Mouse (Mus musculus) retina, embryonic 14.5 days (tissue): ENCODE measurements around the gene Hoxc8.
A peak's percentile ranks its signal among the peaks of the same experiment; 100 is the strongest.

Experiments used
- DNase-seq: peaks from one replicate; pipeline ENCODE4 v3.0.0-alpha.2; 2015; ENCODE audit warnings: low spot score

Gene Hoxc8

DNA sequence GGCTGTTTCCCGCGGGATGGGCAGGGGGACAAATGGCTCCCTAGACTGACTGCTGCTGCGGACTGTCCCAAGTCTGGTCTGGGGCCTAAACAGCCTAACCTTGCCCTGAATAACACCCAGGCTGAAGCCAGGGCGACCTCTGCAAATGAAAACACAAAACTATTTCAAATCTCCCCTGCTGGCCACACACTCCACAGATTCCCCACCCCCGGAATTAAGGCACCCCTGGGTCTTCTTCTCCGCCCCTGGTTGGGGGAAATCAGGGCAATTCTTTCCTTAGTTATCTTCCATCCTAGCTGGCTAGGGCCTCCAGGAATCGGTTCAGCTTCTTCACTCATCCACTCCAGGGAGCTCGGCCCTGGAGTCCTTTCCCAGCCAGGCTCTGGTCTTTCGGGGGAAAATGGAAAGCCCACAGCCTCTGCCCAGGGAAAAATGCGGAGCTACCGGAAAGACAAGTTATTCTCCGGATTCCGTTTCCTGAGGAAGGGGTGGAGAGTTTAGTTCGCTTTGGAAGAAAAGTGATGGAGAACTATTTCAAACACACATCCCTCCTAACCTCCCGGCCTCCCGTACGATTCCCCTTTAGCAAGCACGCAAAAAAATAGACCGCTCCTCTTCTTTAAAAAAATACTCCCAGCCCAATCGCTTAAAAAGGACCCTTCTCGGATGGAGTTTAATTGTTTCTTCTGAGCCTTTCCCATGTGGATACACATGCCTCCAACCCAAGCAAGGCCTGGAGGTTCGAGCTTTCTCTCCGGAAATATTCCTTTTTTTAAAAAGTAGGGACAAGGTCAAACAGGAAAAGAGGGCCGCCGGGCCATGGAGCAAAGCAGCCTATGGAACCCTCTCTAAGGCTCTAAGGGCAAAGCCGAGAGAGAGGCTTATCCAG lies 25.2 kb upstream of the Hoxc8 start:
- no peak for DNase-seq

DNA sequence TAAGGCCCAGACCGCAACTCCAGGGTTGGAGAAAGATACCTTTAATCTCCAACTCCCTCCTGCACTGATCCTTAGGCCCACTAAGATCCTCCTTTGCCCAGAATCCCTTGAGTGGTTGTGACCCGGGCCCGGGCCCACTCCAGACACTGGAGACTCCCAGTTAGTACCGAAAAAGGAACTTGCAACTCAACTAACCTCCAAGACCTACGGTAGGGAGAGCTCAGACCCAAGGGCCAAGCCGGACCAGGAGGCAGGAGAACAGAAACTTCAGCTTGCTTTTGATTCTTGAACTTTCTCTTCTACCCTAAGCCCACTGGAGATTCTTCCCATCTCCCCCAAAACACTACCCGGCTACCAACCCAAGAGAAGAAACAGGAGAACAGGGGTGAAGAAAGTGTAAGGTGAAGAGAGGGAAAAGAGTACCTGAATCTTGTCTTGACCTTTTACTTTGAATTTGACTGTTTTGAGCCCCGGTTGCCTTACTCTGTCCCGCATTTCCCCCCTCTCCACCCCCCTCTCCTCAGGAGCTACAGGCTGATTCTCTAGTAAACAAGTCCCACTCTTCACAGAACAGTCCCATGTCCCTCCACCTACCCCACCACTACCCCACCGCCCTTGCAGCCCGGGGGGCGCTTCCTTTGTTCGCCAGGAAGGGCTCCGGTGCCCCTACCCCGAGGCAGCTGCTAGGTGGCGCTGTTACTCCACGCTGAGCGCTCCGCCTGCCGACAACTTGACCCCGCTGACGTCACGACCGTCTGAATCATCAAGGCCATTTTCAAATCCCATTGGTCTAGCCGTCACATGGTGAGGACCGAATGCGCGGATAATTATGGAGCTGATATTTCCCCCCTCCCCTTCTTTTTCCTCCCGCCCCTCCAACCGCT lies 24.3 kb upstream of the Hoxc8 start:
- peak; percentile 85 for DNase-seq

GRCm38 (mm10) chr15:102966776-102967311 lies 23.6 kb upstream of the Hoxc8 start, which contains the start of gene Hoxc10:
Gene Hoxc10, plus strand, starts transcription at chr15:102966796.
- no peak for DNase-seq

GRCm38 (mm10) chr15:102967312-102967510 lies 23.2 kb upstream of the Hoxc8 start, which contains the start of gene Hoxc5:
Gene Hoxc5, plus strand, starts transcription at chr15:102967443.
- DNase-seq: no peak

DNA sequence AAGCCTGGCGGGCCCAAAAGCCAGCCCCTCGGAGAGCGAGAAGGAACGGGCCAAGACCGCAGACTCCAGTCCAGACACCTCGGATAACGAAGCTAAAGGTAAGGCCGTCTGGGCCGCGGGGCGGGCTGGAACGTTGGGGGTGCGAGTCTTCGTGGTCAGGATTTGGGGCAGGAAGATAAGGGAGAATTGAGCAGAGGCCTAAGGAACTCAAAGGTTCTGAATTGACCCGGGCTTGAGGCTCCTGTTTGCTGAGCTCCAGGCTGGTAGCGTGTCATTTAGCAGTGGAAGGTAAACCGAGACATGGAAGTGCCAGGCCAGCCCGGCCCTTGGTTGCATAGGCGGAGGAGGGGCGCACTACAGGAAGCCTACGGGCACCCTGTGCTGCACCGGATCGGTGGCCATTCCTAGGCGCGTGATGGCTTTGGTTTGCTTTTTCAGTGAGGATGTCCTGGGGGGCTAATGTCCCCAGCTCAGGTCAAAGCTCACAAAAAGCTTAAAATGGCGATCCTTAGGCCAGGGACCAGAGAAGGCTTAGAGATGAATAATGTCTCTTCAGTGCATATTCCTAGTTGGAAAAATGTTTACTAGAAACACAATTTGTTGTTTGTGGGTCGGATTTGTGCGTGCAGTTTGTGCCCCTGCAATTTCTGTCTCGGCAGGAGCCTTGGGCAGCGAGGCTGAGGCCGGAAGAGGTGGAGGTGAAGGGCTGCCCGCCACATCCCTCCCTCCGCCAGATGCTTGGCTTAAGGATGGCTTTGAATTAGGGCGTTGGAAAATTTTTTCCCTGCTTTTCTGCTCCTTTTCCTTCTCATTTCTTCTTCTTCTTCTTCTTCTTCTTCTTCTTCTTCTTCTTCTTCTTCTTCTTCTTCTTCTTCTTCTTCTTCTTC lies 22.7 kb upstream of the Hoxc8 start:
- DNase-seq: no peak

DNA sequence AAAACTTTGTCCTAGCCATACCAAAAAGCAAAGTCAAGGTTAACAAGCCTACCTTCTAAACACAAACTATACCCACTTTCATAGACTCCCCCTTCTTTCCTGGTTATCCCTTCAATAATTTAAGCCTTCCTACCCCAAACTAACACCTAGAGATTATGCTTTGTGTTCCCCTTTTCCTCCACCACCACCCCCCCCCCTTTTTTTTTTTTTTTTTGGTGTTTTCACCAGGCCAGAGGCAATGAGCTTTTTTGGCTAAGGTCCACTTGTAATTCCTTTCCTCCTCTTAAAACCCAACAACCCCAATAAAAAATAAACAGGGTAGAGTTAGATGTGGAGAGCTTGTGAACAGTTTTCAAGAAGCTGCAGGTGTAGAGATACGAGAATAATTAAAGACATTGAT lies 21.1 kb upstream of the Hoxc8 start:
- no peak for DNase-seq

- peak; percentile 54 for DNase-seq
Measured at GRCm38 (mm10) chr15:102970740-102971139, 19.7 kb upstream of the Hoxc8 start.

DNA sequence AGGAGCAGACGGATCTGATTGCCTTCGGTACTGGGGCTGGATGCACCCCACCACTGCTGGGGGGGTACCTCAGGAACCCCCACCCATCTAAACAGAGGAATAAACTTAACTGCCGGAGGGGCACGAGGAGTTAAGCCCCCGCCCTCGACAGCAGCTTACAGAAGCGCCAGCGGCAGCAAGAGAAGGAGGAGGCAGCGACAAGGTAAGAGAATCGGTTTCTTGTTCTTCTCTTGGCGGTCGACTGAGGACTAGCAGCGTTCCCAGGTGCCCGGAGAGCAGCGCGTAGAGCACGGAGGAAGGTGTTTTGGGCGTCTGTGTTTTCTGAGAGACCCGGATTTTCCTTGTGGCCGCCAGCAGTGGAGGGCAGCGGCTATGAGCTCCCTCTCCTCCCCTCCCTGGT lies 18.2 kb upstream of the Hoxc8 start:
- DNase-seq: no peak

DNA sequence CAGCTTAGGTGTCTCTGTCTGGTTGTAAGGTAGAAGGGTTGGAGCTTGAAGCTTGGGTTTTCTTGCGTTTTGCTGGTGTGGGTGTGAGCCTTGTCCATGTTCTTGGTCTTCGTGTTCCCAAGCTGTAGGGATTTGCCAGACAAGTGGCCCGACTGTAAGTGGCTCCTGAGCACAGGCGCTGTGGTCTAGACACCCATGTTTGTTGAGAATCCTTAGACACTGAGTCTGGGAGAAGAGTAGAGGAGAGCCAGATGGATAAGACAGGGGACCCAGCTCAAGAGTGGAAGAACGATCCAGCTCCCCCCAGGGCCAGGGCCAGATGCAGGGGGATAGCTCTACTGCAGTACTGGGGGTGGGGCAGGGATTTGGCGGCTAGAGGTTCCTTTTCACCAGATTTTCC lies 17.7 kb upstream of the Hoxc8 start:
- no peak for DNase-seq

GRCm38 (mm10) chr15:102975034-102975433 lies 15.4 kb upstream of the Hoxc8 start:
- DNase-seq: no peak

DNA sequence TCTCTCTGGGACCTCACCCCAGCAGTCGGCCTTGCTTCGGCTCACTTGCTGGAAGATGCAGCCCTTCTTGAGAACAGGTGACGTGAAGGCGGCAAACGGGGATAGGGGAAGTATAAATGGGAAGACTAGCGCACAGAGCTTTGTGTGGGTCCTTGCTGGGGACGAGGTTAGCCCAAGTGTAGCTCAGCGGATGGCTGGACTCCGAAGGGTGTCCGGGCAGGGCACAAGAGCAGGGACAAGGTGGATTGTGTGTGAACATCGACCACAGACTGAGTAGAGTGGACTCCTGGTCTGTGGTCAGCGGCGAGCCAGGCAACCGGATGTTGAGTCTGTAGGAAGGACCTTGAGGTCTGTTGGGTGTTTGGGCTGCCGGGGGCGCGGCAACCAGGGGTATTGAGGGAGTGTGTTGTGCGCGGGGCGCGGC lies 14.7 kb upstream of the Hoxc8 start:
- no peak for DNase-seq

GRCm38 (mm10) chr15:102976171-102976570 lies 14.2 kb upstream of the Hoxc8 start, which contains the start of gene Hoxc9:
Gene Hoxc9, plus strand, starts transcription at chr15:102976439.
- no peak for DNase-seq

- DNase-seq: no peak
Measured at GRCm38 (mm10) chr15:102976631-102977422, 13.6 kb upstream of the Hoxc8 start.

DNA sequence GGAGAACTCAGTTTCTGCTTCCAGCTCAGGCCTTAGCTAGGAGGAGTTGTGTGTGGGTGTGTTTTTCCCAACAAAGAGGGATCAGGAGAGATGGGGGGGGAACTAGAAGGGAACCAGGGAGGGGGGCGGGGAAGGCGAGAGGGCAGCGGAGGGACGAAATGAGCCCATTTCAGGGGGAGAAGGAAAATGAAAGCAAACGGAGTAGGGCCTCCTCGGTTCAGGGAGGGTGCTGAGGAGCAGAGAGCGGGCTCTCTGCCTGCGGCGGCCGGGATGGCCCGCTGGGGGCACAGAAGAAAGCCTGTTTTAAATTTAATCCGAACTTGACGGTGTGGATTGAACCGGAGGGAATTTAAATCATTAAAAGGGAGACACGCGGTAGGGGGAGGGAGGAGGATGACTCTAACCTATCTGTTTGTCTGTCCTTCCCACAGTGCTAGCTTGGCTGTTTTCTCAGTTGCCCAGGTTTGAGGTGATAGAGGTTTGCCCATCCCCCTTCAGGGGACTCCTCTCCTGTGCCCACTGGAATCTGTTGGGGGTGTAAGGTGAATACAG lies 12.9 kb upstream of the Hoxc8 start:
- no peak for DNase-seq

DNA sequence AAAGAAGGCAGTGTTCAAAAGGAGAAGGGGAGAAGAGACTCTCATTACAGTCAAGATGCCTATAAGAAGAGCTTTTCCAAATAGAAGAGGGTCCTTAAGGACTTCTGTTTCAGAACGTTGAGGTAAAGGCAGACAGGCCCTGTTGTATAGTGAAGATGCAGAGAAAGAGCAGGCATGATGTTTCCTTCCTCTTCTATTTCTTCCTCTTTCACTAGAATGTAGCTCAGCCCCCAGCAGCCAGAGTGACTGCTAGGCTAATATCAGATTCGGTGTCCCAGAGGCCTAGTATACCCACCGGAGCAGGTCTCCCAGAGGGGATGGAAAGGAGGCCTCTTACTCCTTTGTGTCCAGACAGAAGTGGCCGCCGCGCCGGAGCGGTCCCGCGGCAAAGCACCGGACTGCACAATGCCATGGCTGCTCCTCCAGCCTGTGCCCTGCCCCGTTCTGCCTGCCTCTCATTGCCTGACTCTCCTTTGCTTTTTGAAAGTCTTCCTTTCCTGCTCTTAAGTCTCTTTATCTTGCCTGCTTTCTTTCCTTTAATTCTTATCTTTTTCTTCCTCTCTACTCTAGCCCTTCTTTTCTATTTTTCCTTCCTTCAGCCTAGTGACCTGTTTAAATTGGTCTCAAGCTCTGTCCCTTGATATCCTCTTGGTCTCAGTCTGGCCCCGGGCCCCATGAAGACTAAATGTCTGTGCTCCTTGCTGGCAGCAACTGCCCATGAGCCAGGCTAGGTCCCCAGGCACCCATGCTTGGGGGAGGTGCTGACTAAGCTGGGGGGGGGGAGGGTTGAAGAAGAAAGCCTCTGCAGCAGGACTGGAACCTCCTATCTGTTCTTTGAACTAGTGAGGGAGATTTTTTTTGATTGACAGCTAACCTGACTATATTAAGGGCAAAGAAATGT lies 11.5 kb upstream of the Hoxc8 start:
- DNase-seq: no peak

- DNase-seq: no peak
Measured at GRCm38 (mm10) chr15:102979936-102980335, 10.5 kb upstream of the Hoxc8 start.

GRCm38 (mm10) chr15:102980352-102980751 lies 10.1 kb upstream of the Hoxc8 start:
- DNase-seq: no peak

GRCm38 (mm10) chr15:102980912-102981311 lies 9.5 kb upstream of the Hoxc8 start:
- DNase-seq: no peak
